In genomic region chr5:113217076-113217475, GRCm38 (mm10) we compare ENCODE assay signal across 22 mouse cellular contexts. TPM values are rescaled to one million over a fixed set of nuclear protein-coding genes. Genes with fewer than 3 reads are reported as not detected.
A peak's percentile ranks its signal among the peaks of the same experiment; 100 is the strongest.
DNase-seq lines count a peak whose midpoint lies in the region; ATAC-seq and TF ChIP-seq lines count a peak whose summit lies in the region.
"Had no signal": no experiment of that assay in that cellular context is flagged by ENCODE, and none has a peak within 500 bp of the region (broad histone marks: within the 10 kb centered on the region; RNA-seq: fewer than 3 reads in every experiment).

No protein-coding gene starts in this region.

- H3K27me3 ChIP-seq in heart, adult 2 months (ENCODE audit: control insufficient read depth, insufficient read depth, low read length) = no peaks in the 10 kb centered on the region
- H3K27me3 ChIP-seq in heart, embryonic 12.5 days (replicated peaks) = peaks cover 17% of the 10 kb centered on the region; the same call in 1 of the 2 replicates
- no peaks in the 10 kb centered on the region for H3K27me3 ChIP-seq in kidney, embryonic 16.5 days (ENCODE audit: insufficient read depth, low read length)
- H3K27me3 ChIP-seq in small intestine, adult 2 months (ENCODE audit: control insufficient read depth, insufficient read depth, low read length) = no peaks in the 10 kb centered on the region
- H3K27me3 ChIP-seq: forebrain, embryonic 13.5 days had no signal

- no peak overlapping the region for H3K4me3 ChIP-seq in heart, adult 2 months
- no peak overlapping the region for H3K4me3 ChIP-seq in heart, embryonic 12.5 days
- no peak overlapping the region for H3K4me3 ChIP-seq in brown adipose tissue, adult 24 weeks (ENCODE audit: insufficient read depth, low read depth, low read length)
- H3K4me3 ChIP-seq in kidney, embryonic 16.5 days (ENCODE audit: low read length) = no peak overlapping the region
- peak overlapping the region; percentile 90 for H3K4me3 ChIP-seq in small intestine, adult 2 months (ENCODE audit: low read depth, low read length)
- H3K4me3 ChIP-seq: forebrain, embryonic 13.5 days; heart, embryonic 13.5 days; limb, embryonic 13.5 days; midbrain, embryonic 13.5 days had no signal

- ATAC-seq in heart, embryonic 12.5 days (ENCODE audit: insufficient number of reproducible peaks, low FRiP score) = no peak
- ATAC-seq in kidney, embryonic 16.5 days (ENCODE audit: low FRiP score, low TSS enrichment) = no peak
- ATAC-seq in frontal cortex, adult (ENCODE audit: low TSS enrichment) = no peak
- ATAC-seq: forebrain, embryonic 13.5 days; midbrain, embryonic 13.5 days had no signal

- intact Hi-C loops in heart, adult 2 months (cut with DNase I) = no loop called here

- H3K27ac ChIP-seq in heart, adult 2 months = peak overlapping the region; percentile 70
- H3K27ac ChIP-seq in heart, embryonic 12.5 days (ENCODE audit: poor library complexity, severe bottlenecking) = no peak overlapping the region
- H3K27ac ChIP-seq in brown adipose tissue, adult 24 weeks (replicated peaks; ENCODE audit: low read depth, low read length) = peak overlapping the region; percentile 5; the same call in 1 of the 2 replicates
- peak overlapping the region; percentile 72 for H3K27ac ChIP-seq in kidney, embryonic 16.5 days (ENCODE audit: low read length)
- peak overlapping the region; percentile 81 for H3K27ac ChIP-seq in small intestine, adult 2 months (ENCODE audit: insufficient read depth, low read depth, low read length)
- H3K27ac ChIP-seq: forebrain, embryonic 13.5 days; heart, embryonic 13.5 days; limb, embryonic 13.5 days; midbrain, embryonic 13.5 days had no signal

- no peak for TF ChIP-seq EP300 in heart, adult 2 months (IDR thresholded peaks at IDR 0.05; ENCODE audit: insufficient read depth, low read depth, low read length)

- H3K9ac ChIP-seq in heart, adult 2 months (ENCODE audit: low read depth, low read length) = no peak overlapping the region
- no peak overlapping the region for H3K9ac ChIP-seq in heart, embryonic 12.5 days
- H3K9ac ChIP-seq in kidney, embryonic 16.5 days (replicated peaks; ENCODE audit: low read length) = peak overlapping the region; percentile 12; the same call in 1 of the 2 replicates
- H3K9ac ChIP-seq: forebrain, embryonic 13.5 days; heart, embryonic 13.5 days; limb, embryonic 13.5 days; midbrain, embryonic 13.5 days had no signal

- no peak for TF ChIP-seq POLR2A in heart, adult 2 months (IDR thresholded peaks at IDR 0.05; ENCODE audit: insufficient read depth, low read depth, low read length)
- TF ChIP-seq POLR2A in small intestine, adult 2 months (IDR thresholded peaks at IDR 0.05; ENCODE audit: low read depth, low read length) = no peak

- no peaks in the 10 kb centered on the region for H3K36me3 ChIP-seq in heart, adult 2 months (ENCODE audit: control insufficient read depth, insufficient read depth, low read length)
- no peaks in the 10 kb centered on the region for H3K36me3 ChIP-seq in heart, embryonic 12.5 days
- H3K36me3 ChIP-seq in kidney, embryonic 16.5 days (ENCODE audit: insufficient read depth, low read length) = no peaks in the 10 kb centered on the region
- peaks cover 16% of the 10 kb centered on the region for H3K36me3 ChIP-seq in small intestine, adult 2 months (ENCODE audit: control insufficient read depth, insufficient read depth, low read length)
- H3K36me3 ChIP-seq: heart, embryonic 13.5 days; limb, embryonic 13.5 days; midbrain, embryonic 13.5 days had no signal

- DNase-seq in heart, adult 2 months = no peak
- no peak for DNase-seq in lung, postnatal 14 days
- no peak for DNase-seq in thymus, postnatal 36 days
- DNase-seq: adrenal gland, adult 2 months; cerebellum, postnatal 10 days; embryo, embryonic 11 days; heart, postnatal 36 days; lung, adult 18-20 months; thymus, postnatal 25 days had no signal

- WGBS in heart, adult 2 months = 85% methylated on average over 12 of the region's 12 CpGs
- WGBS in heart, embryonic 12.5 days = 88% methylated on average over 12 of the region's 12 CpGs
- WGBS in kidney, embryonic 16.5 days = 61% methylated on average over 12 of the region's 12 CpGs
- WGBS in small intestine, adult 2 months = 32% methylated on average over 12 of the region's 12 CpGs

- no peak for TF ChIP-seq CTCF in heart, adult 2 months (IDR thresholded peaks at IDR 0.05)
- no peak for TF ChIP-seq CTCF in small intestine, adult 2 months (IDR thresholded peaks at IDR 0.05; ENCODE audit: extremely low read depth, insufficient read length, insufficient replicate concordance, low read depth, low read length)

- H3K9me3 ChIP-seq in heart, embryonic 12.5 days (replicated peaks) = no peaks in the 10 kb centered on the region
- H3K9me3 ChIP-seq in kidney, embryonic 16.5 days (ENCODE audit: low read length) = no peaks in the 10 kb centered on the region; the same call in 1 of the 2 replicates
- H3K9me3 ChIP-seq: forebrain, embryonic 13.5 days; heart, embryonic 13.5 days had no signal

- no peak overlapping the region for H3K4me2 ChIP-seq in heart, embryonic 12.5 days
- H3K4me2 ChIP-seq in kidney, embryonic 16.5 days (replicated peaks; ENCODE audit: low read depth, low read length) = 0 out of 2 replicates have a peak overlapping the region, but pooled peaks have one; percentile 18
- H3K4me2 ChIP-seq: forebrain, embryonic 13.5 days; heart, embryonic 13.5 days; limb, embryonic 13.5 days; midbrain, embryonic 13.5 days had no signal

- H3K4me1 ChIP-seq in heart, adult 2 months (ENCODE audit: control insufficient read depth, insufficient read depth, low read length) = peaks cover 33% of the 10 kb centered on the region
- peaks cover 13% of the 10 kb centered on the region; the same call in 1 of the 2 replicates for H3K4me1 ChIP-seq in heart, embryonic 12.5 days (replicated peaks)
- peaks cover 34% of the 10 kb centered on the region for H3K4me1 ChIP-seq in brown adipose tissue, adult 24 weeks (ENCODE audit: control insufficient read depth, insufficient read depth, insufficient read length, low read length)
- peaks cover 56% of the 10 kb centered on the region for H3K4me1 ChIP-seq in kidney, embryonic 16.5 days (ENCODE audit: insufficient read depth, low read length)
- H3K4me1 ChIP-seq in small intestine, adult 2 months (ENCODE audit: control insufficient read depth, insufficient read depth, insufficient read length, low read length) = peaks cover 28% of the 10 kb centered on the region

- no peaks in the 10 kb centered on the region for H3K79me2 ChIP-seq in heart, adult 2 months (replicated peaks; ENCODE audit: control insufficient read depth, insufficient read depth, low read length)

RNA-seq across cellular contexts. Expression of gene 2900026A02Rik, which starts 4.0 kb away (rescaled TPM):
- total RNA-seq in heart, adult 2 months (2021) = 10 to 100 TPM; 19.2 to 21.4 TPM
- 18.0 and 24.5 TPM in 2 replicates for polyA plus RNA-seq in heart, adult 2 months (2012; rRNA removed)
- polyA plus RNA-seq in heart, embryonic 12.5 days (2016; fragmentation: Nextera tagmentation; extraction: Ambion mirVana) = 20.0 and 22.8 TPM in 2 replicates
- polyA plus RNA-seq in brown adipose tissue, adult 24 weeks (2012; ENCODE audit: insufficient read depth, insufficient read length, missing spikeins) = 3.5 and 5.5 TPM in 2 replicates
- polyA plus RNA-seq in kidney, embryonic 16.5 days (2015; fragmentation: Nextera tagmentation; extraction: Ambion mirVana) = 7.2 and 7.9 TPM in 2 replicates
- polyA plus RNA-seq in small intestine, adult 2 months (2012; rRNA removed) = 24.2 and 70.8 TPM in 2 replicates

RNA-seq across cellular contexts. Expression of gene Tmem211, which starts 9.6 kb away (rescaled TPM):
- total RNA-seq in heart, adult 2 months (2021) = not detected
- polyA plus RNA-seq in heart, adult 2 months (2012; rRNA removed) = not detected in 2 replicates
- not detected in 2 replicates for polyA plus RNA-seq in heart, embryonic 12.5 days (2016; fragmentation: Nextera tagmentation; extraction: Ambion mirVana)
- polyA plus RNA-seq in brown adipose tissue, adult 24 weeks (2012; ENCODE audit: insufficient read depth, insufficient read length, missing spikeins) = not detected in 2 replicates
- 0.09 TPM in 1 of 2 replicates, not detected in the other for polyA plus RNA-seq in kidney, embryonic 16.5 days (2015; fragmentation: Nextera tagmentation; extraction: Ambion mirVana)
- not detected in 2 replicates for polyA plus RNA-seq in small intestine, adult 2 months (2012; rRNA removed)
- total RNA-seq: adrenal gland, adult 2 months; CH12.LX; heart, postnatal 36 days; left cerebral cortex, postnatal 10 days had no signal
- polyA plus RNA-seq: adrenal gland, adult 2 months; forebrain, embryonic 13.5 days; gonadal fat pad, adult 2 months; heart, embryonic 13.5 days; limb, embryonic 13.5 days; midbrain, embryonic 13.5 days; stomach, embryonic 14.5 days had no signal
